Mouse (Mus musculus) lung, postnatal 0 days (tissue): ENCODE results near the gene Rnps1. TPM values are rescaled to one million over a fixed set of nuclear protein-coding genes. Genes with fewer than 3 reads are reported as not detected.
"Not testable (repeated sequence)": the region's sequence is repeated elsewhere in the genome, so short reads cannot be mapped to it uniquely, and the experiment has no call there.

ENCODE experiments used
- ATAC-seq: fragments of 200-750 bp; cut with Nextera tagmentation; 2 replicates; pipeline ENCODE4 v1.8.0; 2017; ENCODE audit warnings: moderate library complexity
- DNase-seq: peaks from one replicate; pipeline ENCODE4 v3.0.0-alpha.2; 2016; ENCODE audit warnings: low spot score
- H3K27ac ChIP-seq: fragments of 300-500 bp; sonication (generic); 2 replicates; pipeline ENCODE4 v1.5.1; 2014; ENCODE audit warnings: antibody characterized with exemption, mild to moderate bottlenecking, low read length, mixed read lengths
- H3K27me3 ChIP-seq: fragments of 300-500 bp; sonication (generic); replicated peaks from 2 replicates; pipeline ENCODE4 v1.6.1; 2014; ENCODE audit warnings: low read length, mixed read lengths; ENCODE audit not compliant: insufficient read depth
- H3K36me3 ChIP-seq: fragments of 300-500 bp; sonication (generic); 2 replicates; pipeline ENCODE4 v1.6.1; 2014; ENCODE audit warnings: low read length, mixed read lengths; ENCODE audit not compliant: insufficient read depth
- H3K4me1 ChIP-seq: fragments of 300-500 bp; sonication (generic); 2 replicates; pipeline ENCODE4 v1.6.1; 2014; ENCODE audit warnings: antibody characterized with exemption, low read depth, low read length, mixed read lengths; ENCODE audit not compliant: insufficient read depth
- H3K4me2 ChIP-seq: fragments of 300-500 bp; sonication (generic); replicated peaks from 2 replicates; pipeline ENCODE4 v1.6.1; 2014; ENCODE audit warnings: low read depth, mild to moderate bottlenecking, low read length, moderate library complexity, mixed read lengths
- H3K4me3 ChIP-seq: fragments of 300-500 bp; sonication (generic); 2 replicates; pipeline ENCODE4 v1.5.1; 2014; ENCODE audit warnings: low read depth, low read length
- H3K9ac ChIP-seq: fragments of 300-500 bp; sonication (generic); replicated peaks from 2 replicates; pipeline ENCODE4 v1.6.1; 2014; ENCODE audit warnings: low read depth, mild to moderate bottlenecking
- H3K9me3 ChIP-seq: fragments of 300-500 bp; sonication (generic); 2 replicates; pipeline ENCODE4 v1.6.1; 2016; ENCODE audit warnings: low read length, mixed read lengths
- CTCF ChIP-seq: IDR thresholded peaks from 2 replicates; pipeline ENCODE4 v1.5.1; 2016; ENCODE audit warnings: antibody characterized with exemption, mild to moderate bottlenecking
- EP300 ChIP-seq: IDR thresholded peaks from 2 replicates; pipeline ENCODE4 v1.6.1; 2016; ENCODE audit warnings: antibody characterized with exemption, mild to moderate bottlenecking, control low read depth
- WGBS: fragments of 180-500 bp; shearing (Covaris S2); extraction: QIAGEN DNeasy Blood & Tissue Kit; methylation state at CpG from one replicate; pipeline ENCODE4 v1.1.7; 2014; 5-methylcytosine and 5-hydroxymethylcytosine counted together
- polyA plus RNA-seq: library from polyadenylated mRNA; unstranded; fragments of >200 nt; fragmentation: Nextera tagmentation; extraction: Ambion mirVana; gene quantifications from 2 replicates; pipeline ENCODE4 v1.2.1, GENCODE M21; 2015

Gene Rnps1
- polyA plus RNA-seq, 1 experiment from 2014 or later, result 109 TPM

DNA sequence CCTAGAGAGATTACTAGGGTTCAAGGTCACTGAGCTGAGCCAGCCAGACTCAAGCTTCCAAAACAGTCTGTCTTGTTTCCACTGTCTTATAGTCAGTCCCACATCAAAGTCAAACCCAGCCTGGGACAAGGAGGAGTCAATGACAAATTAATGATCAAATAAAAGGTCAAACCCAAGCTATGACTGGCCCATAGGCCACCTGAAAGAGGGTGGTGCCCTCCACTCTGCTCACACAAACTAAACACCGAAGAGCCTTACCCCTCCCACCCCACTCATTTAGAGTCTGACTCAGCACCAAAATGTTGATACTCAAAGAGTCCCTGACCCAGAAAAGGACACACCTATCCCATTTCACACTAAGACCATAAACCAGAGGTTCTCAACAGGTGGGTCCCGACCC lies 39.0 kb downstream of the Rnps1 start:
- Histone ChIP-seq H3K27ac (no peak overlapping the region), H3K4me3 (no peak overlapping the region), H3K4me1 (no peaks in the 10 kb centered on the region), H3K36me3 (0 out of 2 replicates have a peak, but pooled peaks cover 9% of the 10 kb centered on the region), H3K9ac (no peak overlapping the region), H3K4me2 (no peak overlapping the region), H3K9me3 (no peaks in the 10 kb centered on the region), H3K27me3 (no peaks in the 10 kb centered on the region)
- WGBS, result 70% methylated on average over 2 of the region's 2 CpGs
- ATAC-seq, result no peak
- TF ChIP-seq EP300 (no peak), CTCF (no peak)
- DNase-seq, result peak; percentile 27

DNA sequence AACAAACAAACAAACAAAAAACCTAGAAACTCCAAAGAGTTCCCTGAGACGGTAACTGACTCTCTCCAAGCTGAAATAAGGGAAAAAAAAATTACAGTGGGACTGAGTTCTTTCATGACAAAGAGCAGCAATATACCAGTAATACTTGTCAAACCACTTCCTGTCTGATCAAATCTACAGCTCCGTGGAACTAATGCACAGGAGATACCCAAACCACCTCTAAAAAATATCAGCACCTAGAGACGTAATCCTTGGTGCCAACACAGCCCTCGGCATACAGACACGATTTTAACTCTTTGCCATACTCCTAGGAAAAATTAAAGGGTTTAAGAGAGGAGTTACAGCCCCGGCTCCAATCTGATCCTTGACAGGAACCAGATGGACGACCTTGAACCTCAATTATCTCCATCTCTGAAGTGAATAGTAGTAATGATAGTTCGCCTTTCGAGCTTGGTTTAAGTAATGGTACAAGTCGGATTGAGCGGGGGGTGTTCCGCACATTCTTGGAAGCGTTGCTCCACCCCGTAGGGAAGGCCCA lies 39.9 kb downstream of the Rnps1 start:
- no peak for ATAC-seq
- under 1% methylated on average over 14 of the region's 14 CpGs for WGBS

DNA sequence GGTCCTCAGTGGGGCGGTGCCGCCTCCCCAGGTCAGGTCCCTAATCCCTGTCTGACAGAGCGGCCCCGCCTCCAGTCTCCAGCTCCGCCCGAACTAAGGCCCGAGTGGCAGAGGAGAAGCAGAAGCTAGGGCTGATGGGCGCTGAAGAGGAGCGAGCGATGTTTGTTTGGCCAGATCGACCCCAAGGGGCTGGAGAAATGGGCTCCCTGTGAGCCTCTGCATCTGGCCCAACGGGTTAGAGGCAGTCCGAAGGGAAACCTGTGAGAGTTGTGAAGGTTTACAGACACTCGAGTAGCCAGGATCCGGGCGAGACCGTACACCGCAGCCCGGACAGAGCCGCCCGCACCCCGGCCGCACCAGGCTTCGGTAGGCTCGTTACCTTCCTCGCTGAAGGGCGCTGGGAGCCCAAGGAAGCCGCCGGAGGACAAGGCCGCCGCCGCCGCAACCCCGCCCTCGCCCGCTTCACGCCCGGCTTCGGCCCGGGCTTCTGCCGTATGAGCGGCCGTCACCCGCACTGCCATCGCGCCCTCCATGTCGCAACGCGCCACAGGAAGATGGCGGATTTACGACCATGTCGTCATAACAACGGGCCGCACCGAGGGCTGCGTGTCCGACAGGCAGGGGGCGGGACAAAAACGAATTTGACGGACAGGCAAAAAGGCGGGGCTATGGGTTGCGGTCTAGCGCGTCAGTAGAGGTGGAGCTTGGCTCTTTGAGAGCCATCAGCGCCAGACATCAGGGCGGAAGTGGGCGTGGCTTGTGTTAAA lies 40.6 kb downstream of the Rnps1 start:
- peak overlapping the region; percentile 96 for H3K27ac ChIP-seq
- H3K9ac ChIP-seq, result peak overlapping the region; percentile 83
- TF ChIP-seq CTCF (peak; percentile 43), EP300 (no peak)
- H3K4me2 ChIP-seq, result peak overlapping the region; percentile 64
- no peaks in the 10 kb centered on the region for H3K36me3 ChIP-seq
- no peaks in the 10 kb centered on the region for H3K27me3 ChIP-seq
- ATAC-seq (peak; percentile 93), DNase-seq (peak; percentile 100)
- H3K9me3 ChIP-seq, result no peaks in the 10 kb centered on the region
- no peaks in the 10 kb centered on the region for H3K4me1 ChIP-seq
- H3K4me3 ChIP-seq, result peak overlapping the region; percentile 83
- 3% methylated on average over 64 of the region's 67 CpGs for WGBS

More for the DNA sequence above, 39.9 kb downstream of the Rnps1 start:
- peak overlapping the region; percentile 83 for H3K9ac ChIP-seq
- DNase-seq, result peak; percentile 53
- H3K27ac ChIP-seq, result peak overlapping the region; percentile 96
- H3K4me3 ChIP-seq, result peak overlapping the region; percentile 83
- H3K4me1 ChIP-seq, result no peaks in the 10 kb centered on the region
- 0 out of 2 replicates have a peak, but pooled peaks cover under 1% of the 10 kb centered on the region for H3K36me3 ChIP-seq
- peak overlapping the region; percentile 64 for H3K4me2 ChIP-seq
- H3K27me3 ChIP-seq, result no peaks in the 10 kb centered on the region
- TF ChIP-seq EP300, result no peak
- TF ChIP-seq CTCF, result no peak
- no peaks in the 10 kb centered on the region for H3K9me3 ChIP-seq

DNA sequence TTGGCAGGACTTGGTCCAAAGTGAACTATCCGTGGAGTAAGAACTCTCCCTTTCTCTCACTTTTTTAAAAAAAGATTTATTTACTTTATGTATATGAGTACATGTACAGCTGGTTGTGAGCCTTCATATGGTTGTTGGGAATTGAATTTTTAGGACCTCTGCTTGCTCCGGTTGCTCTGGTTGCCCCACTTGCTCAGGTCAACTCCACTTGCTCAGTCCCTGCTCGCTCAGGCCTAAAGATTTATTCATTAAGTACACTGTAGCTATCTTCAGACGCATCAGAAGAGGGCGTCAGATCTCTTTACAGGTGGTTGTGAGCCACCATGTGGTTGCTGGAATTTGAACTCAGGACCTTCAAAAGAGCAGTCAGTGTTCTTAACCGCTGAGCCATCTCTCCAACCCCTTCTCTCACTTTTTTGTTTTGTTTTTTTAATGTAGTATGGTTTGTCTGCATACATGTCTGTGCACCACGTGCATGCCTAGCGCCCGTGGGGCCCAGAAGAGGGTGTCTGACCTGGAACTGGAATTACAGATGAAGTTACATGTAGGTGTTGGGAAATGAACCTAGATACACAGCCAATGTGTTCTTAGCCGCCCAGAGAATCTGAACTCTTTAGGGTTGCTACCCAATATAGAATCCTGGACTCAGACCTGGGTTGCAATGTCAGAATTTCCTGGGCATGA lies 41.3 kb downstream of the Rnps1 start:
- H3K36me3 ChIP-seq, H3K4me1 ChIP-seq, H3K4me3 ChIP-seq, H3K9ac ChIP-seq, H3K27ac ChIP-seq, DNase-seq, H3K9me3 ChIP-seq, H3K27me3 ChIP-seq: not testable (repeated sequence)
- WGBS, result 49% methylated on average over 10 of the region's 10 CpGs
- peak; percentile 8 for ATAC-seq
- peak overlapping the region; percentile 64; the same call in 1 of the 2 replicates for H3K4me2 ChIP-seq

DNA sequence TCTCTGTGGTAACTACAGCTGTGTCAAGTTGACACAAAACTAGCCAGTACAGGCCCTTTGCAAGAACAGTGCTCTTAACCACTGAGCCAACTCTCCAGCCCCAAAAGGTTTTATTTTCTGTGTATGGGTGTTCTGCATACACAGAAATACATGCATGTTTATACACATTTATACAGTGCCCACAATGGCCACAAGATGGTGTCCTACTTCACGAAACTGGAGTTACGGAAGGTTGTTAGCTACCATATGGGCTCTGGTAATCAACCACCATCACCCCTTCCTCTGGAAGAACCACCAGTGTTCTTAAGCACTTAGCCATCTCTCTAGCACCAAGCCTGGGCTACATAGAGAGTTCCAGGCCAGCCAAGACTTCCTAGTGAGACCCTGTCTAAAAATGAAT lies 47.2 kb downstream of the Rnps1 start:
- Histone ChIP-seq H3K27me3 (no peaks in the 10 kb centered on the region), H3K9ac (no peak overlapping the region), H3K4me3 (no peak overlapping the region), H3K27ac (no peak overlapping the region), H3K4me2 (no peak overlapping the region), H3K9me3 (no peaks in the 10 kb centered on the region), H3K4me1 (no peaks in the 10 kb centered on the region), H3K36me3 (no peaks in the 10 kb centered on the region)
- DNase-seq, result peak; percentile 33
- ATAC-seq, result no peak
- WGBS, result 61% methylated on average over 2 of the region's 2 CpGs
- TF ChIP-seq CTCF (peak; percentile 69), EP300 (no peak)

DNA sequence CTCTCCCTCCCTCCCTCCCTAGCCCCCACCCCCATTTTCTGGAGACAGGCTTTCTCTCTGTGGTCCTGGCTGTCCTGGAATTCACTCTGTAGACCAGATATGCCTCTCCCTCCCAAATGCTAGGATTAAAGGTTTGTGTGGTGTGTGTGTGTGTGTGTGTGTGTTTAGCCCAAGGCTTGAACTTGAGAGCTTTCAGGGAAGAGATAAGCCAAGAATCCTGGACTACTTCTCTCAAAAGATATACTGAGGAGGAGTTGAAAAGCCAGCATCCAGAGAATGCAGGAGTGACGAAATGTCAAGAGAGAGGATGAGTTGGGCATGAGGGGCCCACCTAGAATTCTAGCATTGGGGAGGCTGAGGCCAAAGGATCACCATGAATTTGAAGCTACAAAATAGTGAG lies 48.6 kb downstream of the Rnps1 start:
- Histone ChIP-seq H3K36me3 (no peaks in the 10 kb centered on the region), H3K9me3 (no peaks in the 10 kb centered on the region), H3K27me3 (no peaks in the 10 kb centered on the region), H3K9ac (no peak overlapping the region), H3K4me1 (no peaks in the 10 kb centered on the region), H3K4me2 (no peak overlapping the region), H3K4me3 (no peak overlapping the region), H3K27ac (no peak overlapping the region)
- no peak for ATAC-seq
- WGBS, result 55% methylated on average over 1 of the region's 1 CpGs
- DNase-seq, result no peak
- TF ChIP-seq CTCF (no peak), EP300 (no peak)
